Mouse (Mus musculus) heart, postnatal 36 days (tissue): ENCODE measurements around the gene Muc3a. TPM values are rescaled to one million over a fixed set of nuclear protein-coding genes. Genes with fewer than 3 reads are reported as not detected.

ENCODE experiments used
- total RNA-seq, 2 experiments: library from RNA; stranded (reverse); gene quantifications; 2 replicates each; pipeline ENCODE4 v1.2.3; 2021

Gene Muc3a
- total RNA-seq, 2 experiments from 2014 or later, result 0.36 TPM; not detected in 1

Other genes starting within 250 kb of the Muc3a start
- gene Cldn15, start 245.8 kb downstream of the Muc3a start, total RNA-seq, result 10 to 100 TPM in 1 of 2 experiments, 1 to 10 TPM in 1; 9.8 to 11.3 TPM
- gene Plod3, start 225.4 kb downstream of the Muc3a start, total RNA-seq, result 10 to 100 TPM; 36.9 to 45.6 TPM
- 10 to 100 TPM; 58.2 to 67.8 TPM for gene Znhit1, start 224.4 kb downstream of the Muc3a start, total RNA-seq
- gene Vgf, start 186.0 kb downstream of the Muc3a start, total RNA-seq, result under 1 TPM in 1 of 2 experiments, not detected in 1; 0.11 TPM
- gene Ap1s1, start 166.3 kb downstream of the Muc3a start, total RNA-seq, result 10 to 100 TPM; 38.8 to 41.3 TPM
- gene Serpine1, start 140.1 kb downstream of the Muc3a start, total RNA-seq, result 10 to 100 TPM; 28.1 to 42.8 TPM
- 10 to 100 TPM; 19.9 to 23.0 TPM for gene Trim56, start 96.2 kb downstream of the Muc3a start, total RNA-seq
- not detected for gene Muc3, start 63.1 kb downstream of the Muc3a start, total RNA-seq
- 1 to 10 TPM; 2.9 to 3.1 TPM for gene Ache, start 75.1 kb upstream of the Muc3a start, total RNA-seq
- gene Ufsp1, start 82.2 kb upstream of the Muc3a start, total RNA-seq, result 1 to 10 TPM; 8.5 to 9.0 TPM
- gene Srrt, start 95.3 kb upstream of the Muc3a start, total RNA-seq, result 10 to 100 TPM; 58.3 to 62.6 TPM
- 10 to 100 TPM; 11.1 to 14.3 TPM for gene Trip6, start 102.0 kb upstream of the Muc3a start, total RNA-seq
- 1 to 10 TPM; 2.0 to 3.6 TPM for gene Slc12a9, start 121.2 kb upstream of the Muc3a start, total RNA-seq
- gene Ephb4, start 137.7 kb upstream of the Muc3a start, total RNA-seq, result 10 to 100 TPM; 55.6 to 64.8 TPM